14 mouse cellular contexts compared by ENCODE assay signal in genomic region chr10:3858961-3859714, GRCm38 (mm10).
A peak's percentile ranks its signal among the peaks of the same experiment; 100 is the strongest.
DNase-seq lines count a peak whose midpoint lies in the region; ATAC-seq lines count a peak whose summit lies in the region.
"Had no signal": no experiment of that assay in that cellular context is flagged by ENCODE, and none has a peak within 500 bp of the region (broad histone marks: within the 10 kb centered on the region; RNA-seq: fewer than 3 reads in every experiment).

No protein-coding gene starts in this region.

- DNase-seq in heart, postnatal 14 days = peak; percentile 38 to 54
- DNase-seq in heart, postnatal 4 days = no peak
- DNase-seq in midbrain, embryonic 10.5 days (ENCODE audit: low spot score) = no peak
- peak; percentile 45 to 48 for DNase-seq in kidney, postnatal 25 days
- DNase-seq in testis, postnatal 14 days (ENCODE audit: low spot score) = peak; percentile 68
- no peak for DNase-seq in left cerebral cortex, postnatal 14 days (ENCODE audit: low spot score in 2 of 2)
- DNase-seq: lung, adult 2 months; right cerebral cortex, postnatal 25 days had no signal

- H3K4me3 ChIP-seq in midbrain, embryonic 10.5 days = no peak overlapping the region
- H3K4me3 ChIP-seq in midbrain, embryonic 13.5 days (replicated peaks) = no peak overlapping the region
- H3K4me3 ChIP-seq: limb, embryonic 13.5 days; megakaryocyte, embryonic 14.5 days; stomach, embryonic 15.5 days had no signal

- intact Hi-C loops in heart, postnatal 14 days (cut with DNase I) = no loop called here
- intact Hi-C loops in left cerebral cortex, postnatal 14 days (cut with DNase I) = no loop called here

- H3K4me1 ChIP-seq in midbrain, embryonic 10.5 days = peaks cover 68% of the 10 kb centered on the region
- H3K4me1 ChIP-seq in midbrain, embryonic 13.5 days (replicated peaks) = peaks cover 44% of the 10 kb centered on the region
- H3K4me1 ChIP-seq: megakaryocyte, embryonic 14.5 days had no signal

- peak overlapping the region; percentile 75 for H3K27ac ChIP-seq in midbrain, embryonic 10.5 days (replicated peaks)
- H3K27ac ChIP-seq in midbrain, embryonic 13.5 days = no peak overlapping the region
- H3K27ac ChIP-seq: limb, embryonic 13.5 days; stomach, embryonic 15.5 days had no signal

- WGBS in midbrain, embryonic 10.5 days = 28% methylated on average over 11 of the region's 11 CpGs
- 18% methylated on average over 11 of the region's 11 CpGs for WGBS in midbrain, embryonic 13.5 days

- H3K27me3 ChIP-seq in midbrain, embryonic 10.5 days (ENCODE audit: low read depth, poor library complexity, severe bottlenecking) = no peaks in the 10 kb centered on the region
- no peaks in the 10 kb centered on the region for H3K27me3 ChIP-seq in midbrain, embryonic 13.5 days
- H3K27me3 ChIP-seq: CH12.LX; limb, embryonic 13.5 days; megakaryocyte, embryonic 14.5 days; stomach, embryonic 15.5 days had no signal

- H3K36me3 ChIP-seq in midbrain, embryonic 10.5 days = no peaks in the 10 kb centered on the region
- H3K36me3 ChIP-seq in midbrain, embryonic 13.5 days = no peaks in the 10 kb centered on the region
- H3K36me3 ChIP-seq: limb, embryonic 13.5 days; stomach, embryonic 15.5 days had no signal

- H3K9ac ChIP-seq in midbrain, embryonic 13.5 days (replicated peaks) = no peak overlapping the region
- H3K9ac ChIP-seq: limb, embryonic 13.5 days; stomach, embryonic 15.5 days had no signal

- H3K9me3 ChIP-seq in midbrain, embryonic 10.5 days (replicated peaks) = no peaks in the 10 kb centered on the region
- H3K9me3 ChIP-seq in midbrain, embryonic 13.5 days = no peaks in the 10 kb centered on the region
- H3K9me3 ChIP-seq: limb, embryonic 13.5 days; megakaryocyte, embryonic 14.5 days; stomach, embryonic 15.5 days had no signal

- no peak for ATAC-seq in midbrain, embryonic 13.5 days
- ATAC-seq: Patski had no signal

- no peak overlapping the region for H3K4me2 ChIP-seq in midbrain, embryonic 13.5 days (replicated peaks)
- H3K4me2 ChIP-seq: limb, embryonic 13.5 days; stomach, embryonic 15.5 days had no signal

Comparison
In these comparisons a context has a peak if more than half of its experiments do, and no peak if none do; other contexts are left out.
1. DNase-seq: peak in heart, postnatal 14 days (2 of 2), kidney, postnatal 25 days (2 of 2) and testis, postnatal 14 days (single experiment); none in heart, postnatal 4 days (single experiment), midbrain, embryonic 10.5 days (single experiment) and left cerebral cortex, postnatal 14 days (0 of 2).